Mouse (Mus musculus) forebrain, embryonic 10.5 days (tissue): ENCODE measurements around the gene Gm10972. TPM values are rescaled to one million over a fixed set of nuclear protein-coding genes. Genes with fewer than 3 reads are reported as not detected.
"Not testable (repeated sequence)": the region's sequence is repeated elsewhere in the genome, so short reads cannot be mapped to it uniquely, and the experiment has no call there.

Experiments
- DNase-seq: peaks from one replicate; pipeline ENCODE4 v3.0.0-alpha.2; 2017; ENCODE audit warnings: low spot score; ENCODE audit errors: extremely low spot score
- H3K27ac ChIP-seq: fragments of 300-500 bp; sonication (generic); 2 replicates; pipeline ENCODE4 v1.5.1; 2016; ENCODE audit warnings: mild to moderate bottlenecking
- H3K27me3 ChIP-seq: fragments of 300-500 bp; sonication (generic); 2 replicates; pipeline ENCODE4 v1.6.1; 2016; ENCODE audit warnings: mild to moderate bottlenecking; ENCODE audit not compliant: poor library complexity, severe bottlenecking
- H3K36me3 ChIP-seq: fragments of 300-500 bp; sonication (generic); replicated peaks from 2 replicates; pipeline ENCODE4 v1.6.1; 2016; ENCODE audit warnings: mild to moderate bottlenecking, moderate library complexity
- H3K4me1 ChIP-seq: fragments of 300-500 bp; sonication (generic); 2 replicates; pipeline ENCODE4 v1.6.1; 2016
- H3K4me3 ChIP-seq: fragments of 300-500 bp; sonication (generic); 2 replicates; pipeline ENCODE4 v1.5.1; 2016; ENCODE audit warnings: mild to moderate bottlenecking, moderate library complexity
- H3K9me3 ChIP-seq: fragments of 300-500 bp; sonication (generic); 2 replicates; pipeline ENCODE4 v1.6.1; 2016; ENCODE audit warnings: mild to moderate bottlenecking, moderate library complexity
- WGBS: fragments of 180-500 bp; shearing (Covaris S2); methylation state at CpG from one replicate; pipeline ENCODE4 v1.1.7; 2016; 5-methylcytosine and 5-hydroxymethylcytosine counted together
- polyA plus RNA-seq: library from polyadenylated mRNA; unstranded; fragments of >200 nt; fragmentation: Nextera tagmentation; extraction: Ambion mirVana; gene quantifications from 2 replicates; pipeline ENCODE4 v1.2.1, GENCODE M21; 2016

Gm10972 gene
- polyA plus RNA-seq, 1 experiment from 2014 or later: not detected

DNA sequence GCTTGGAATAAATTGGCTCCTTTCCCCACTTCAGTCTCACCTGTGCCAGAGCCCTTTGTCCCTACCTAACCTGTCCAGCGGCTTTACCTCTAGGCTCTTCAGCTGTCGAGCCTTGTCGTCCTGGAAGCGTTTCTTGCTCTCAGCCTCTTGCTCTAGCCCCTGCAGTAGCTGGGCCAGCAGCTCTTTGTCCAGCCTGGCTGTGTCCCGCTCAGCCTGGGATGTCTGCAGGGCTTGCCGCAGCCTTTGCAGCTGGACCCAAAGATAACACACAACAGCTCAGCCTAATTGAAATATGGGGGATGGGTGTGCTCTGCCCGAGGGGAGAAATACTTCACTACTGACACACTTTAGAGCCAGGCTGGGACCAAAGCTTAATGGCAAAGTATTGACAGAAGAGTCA is 23.0 kb downstream of the Gm10972 start:
- WGBS: 35% methylated on average over 7 of the region's 7 CpGs
- H3K27ac ChIP-seq, DNase-seq, H3K4me3 ChIP-seq, H3K4me1 ChIP-seq, H3K27me3 ChIP-seq, H3K9me3 ChIP-seq, H3K36me3 ChIP-seq: not testable (repeated sequence)

DNA sequence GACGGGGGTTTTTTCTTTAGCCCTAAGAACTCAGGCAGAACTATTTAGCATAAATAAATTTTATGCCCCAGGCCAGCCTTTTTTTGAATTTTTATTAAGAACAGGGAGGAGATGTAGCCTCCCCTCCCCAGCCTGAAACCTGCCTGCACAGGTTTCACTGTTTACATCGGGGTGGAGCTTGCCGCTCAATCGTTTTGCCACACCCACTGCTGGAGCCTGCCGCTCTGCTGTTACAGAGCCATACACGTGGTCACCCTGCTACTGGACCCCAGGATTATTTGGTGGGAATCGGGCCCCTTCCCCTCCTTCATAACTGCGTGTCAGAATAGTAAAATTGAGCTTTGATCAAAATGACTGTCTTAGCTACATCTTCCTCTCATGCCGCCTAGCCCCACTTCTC is 32.2 kb downstream of the Gm10972 start:
- not testable (repeated sequence) for H3K27ac ChIP-seq, H3K27me3 ChIP-seq, DNase-seq, H3K9me3 ChIP-seq, H3K4me1 ChIP-seq, H3K4me3 ChIP-seq, H3K36me3 ChIP-seq
- 88% methylated on average over 9 of the region's 9 CpGs for WGBS

DNA sequence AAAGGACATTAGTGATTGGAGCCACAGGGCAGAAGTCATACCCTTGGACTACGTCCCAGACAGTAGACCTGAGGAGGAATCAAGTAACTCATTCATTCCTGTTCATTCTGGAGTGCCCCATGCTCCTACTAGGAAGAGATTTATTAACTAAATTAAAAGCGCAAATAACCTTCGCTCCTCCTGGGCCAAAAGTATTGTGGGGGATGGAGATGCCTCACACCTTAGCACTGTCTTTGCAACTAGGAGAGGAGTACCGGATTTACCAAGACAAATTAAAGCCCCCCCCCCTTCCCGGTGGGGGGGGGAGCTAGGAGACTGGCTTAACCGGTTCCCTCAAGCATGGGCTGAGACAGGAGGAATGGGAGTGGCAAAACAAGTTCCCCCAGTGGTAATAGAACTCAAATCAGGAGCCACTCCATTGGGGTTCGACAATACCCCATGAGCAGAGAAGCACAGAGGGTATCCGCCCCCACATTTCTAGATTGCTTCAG is 36.5 kb downstream of the Gm10972 start:
- H3K9me3 ChIP-seq: no peaks in the 10 kb centered on the region
- no peak overlapping the region for H3K27ac ChIP-seq
- H3K27me3 ChIP-seq: no peaks in the 10 kb centered on the region; the same call in 1 of the 2 replicates
- DNase-seq: no peak
- WGBS: 77% methylated on average over 8 of the region's 8 CpGs
- peaks cover 5% of the 10 kb centered on the region for H3K4me1 ChIP-seq
- no peaks in the 10 kb centered on the region for H3K36me3 ChIP-seq
- H3K4me3 ChIP-seq: no peak overlapping the region

- H3K27ac ChIP-seq, H3K27me3 ChIP-seq, H3K4me1 ChIP-seq, DNase-seq, H3K36me3 ChIP-seq, H3K4me3 ChIP-seq, H3K9me3 ChIP-seq: not testable (repeated sequence)
- WGBS: 94% methylated on average over 12 of the region's 12 CpGs
These were observed 37.1 kb downstream of the Gm10972 start for GRCm38 (mm10) chr3:94680032-94680431.

- Histone ChIP-seq H3K4me1 (peaks cover 5% of the 10 kb centered on the region), H3K27me3 (no peaks in the 10 kb centered on the region; the same call in 1 of the 2 replicates), H3K36me3 (no peaks in the 10 kb centered on the region), H3K27ac (no peak overlapping the region), H3K9me3 (no peaks in the 10 kb centered on the region), H3K4me3 (no peak overlapping the region)
- no peak for DNase-seq
- 95% methylated on average over 16 of the region's 16 CpGs for WGBS
These were observed 37.9 kb downstream of the Gm10972 start for GRCm38 (mm10) chr3:94680783-94681182.

DNA sequence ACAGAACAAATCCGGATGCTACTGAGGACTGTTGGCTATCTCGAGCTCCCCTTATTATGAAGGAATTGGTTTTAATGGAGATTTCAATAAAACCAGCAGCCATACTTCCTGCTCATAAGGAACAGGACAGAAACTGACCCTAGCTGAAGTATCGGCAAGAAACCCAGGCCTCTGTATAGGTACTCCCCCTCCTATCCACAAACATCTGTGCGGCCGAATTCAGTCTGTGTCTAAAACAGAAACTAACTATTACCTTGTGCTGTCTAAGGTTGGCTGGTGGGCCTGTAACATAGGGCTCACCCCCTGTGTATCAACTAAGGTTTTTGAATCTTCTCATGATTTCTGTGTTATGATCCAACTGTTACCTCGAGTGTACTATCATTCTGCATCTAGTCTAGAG is 40.7 kb downstream of the Gm10972 start:
- no peak overlapping the region for H3K27ac ChIP-seq
- no peak overlapping the region for H3K4me3 ChIP-seq
- H3K27me3 ChIP-seq: no peaks in the 10 kb centered on the region; the same call in 1 of the 2 replicates
- H3K36me3 ChIP-seq: no peaks in the 10 kb centered on the region
- WGBS: 88% methylated on average over 6 of the region's 6 CpGs
- H3K9me3 ChIP-seq: no peaks in the 10 kb centered on the region
- peaks cover 5% of the 10 kb centered on the region for H3K4me1 ChIP-seq
- DNase-seq: no peak

GRCm38 (mm10) chr3:94685989-94686772 is 43.3 kb downstream of the Gm10972 start:
- H3K9me3 ChIP-seq, H3K4me1 ChIP-seq, H3K36me3 ChIP-seq, H3K27me3 ChIP-seq, DNase-seq, H3K4me3 ChIP-seq, H3K27ac ChIP-seq: not testable (repeated sequence)
- WGBS: 89% methylated on average over 8 of the region's 8 CpGs

- DNase-seq, H3K27ac ChIP-seq, H3K4me3 ChIP-seq, H3K4me1 ChIP-seq, H3K9me3 ChIP-seq, H3K27me3 ChIP-seq, H3K36me3 ChIP-seq: not testable (repeated sequence)
- 81% methylated on average over 3 of the region's 3 CpGs for WGBS
These were observed 45.8 kb downstream of the Gm10972 start for GRCm38 (mm10) chr3:94688698-94689097.

GRCm38 (mm10) chr3:94689195-94689594 is 46.3 kb downstream of the Gm10972 start:
- not testable (repeated sequence) for H3K9me3 ChIP-seq, H3K27ac ChIP-seq, H3K27me3 ChIP-seq, H3K4me3 ChIP-seq, H3K36me3 ChIP-seq, H3K4me1 ChIP-seq, DNase-seq
- WGBS: 80% methylated on average over 1 of the region's 1 CpGs

GRCm38 (mm10) chr3:94690162-94690561 is 47.2 kb downstream of the Gm10972 start:
- H3K9me3 ChIP-seq, DNase-seq, H3K36me3 ChIP-seq, H3K27me3 ChIP-seq, H3K4me3 ChIP-seq, H3K27ac ChIP-seq, H3K4me1 ChIP-seq: not testable (repeated sequence)
- WGBS: 67% methylated on average over 6 of the region's 6 CpGs

GRCm38 (mm10) chr3:94690616-94691247 is 47.8 kb downstream of the Gm10972 start:
- H3K27me3 ChIP-seq: no peaks in the 10 kb centered on the region
- no peaks in the 10 kb centered on the region for H3K9me3 ChIP-seq
- H3K36me3 ChIP-seq: no peaks in the 10 kb centered on the region
- peaks cover 10% of the 10 kb centered on the region for H3K4me1 ChIP-seq
- DNase-seq: no peak
- H3K27ac ChIP-seq: no peak overlapping the region
- H3K4me3 ChIP-seq: no peak overlapping the region

DNA sequence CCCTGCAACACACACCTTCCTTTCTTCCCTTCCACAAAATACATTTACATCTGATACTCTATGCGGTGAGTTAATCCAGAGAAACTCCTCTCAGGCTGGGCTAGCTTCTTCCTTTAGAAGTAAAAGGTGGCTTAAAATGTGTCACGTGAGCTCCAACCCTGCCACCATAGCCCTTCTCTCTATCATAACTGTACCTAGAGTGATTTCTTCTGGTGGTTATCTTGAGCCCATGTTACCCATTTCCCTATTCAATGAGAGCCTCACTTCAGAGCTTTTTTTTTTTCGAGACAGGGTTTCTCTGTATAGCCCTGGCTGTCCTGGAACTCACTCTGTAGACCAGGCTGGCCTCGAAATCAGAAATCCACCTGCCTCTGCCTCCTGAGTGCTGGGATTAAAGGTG is 48.8 kb downstream of the Gm10972 start:
- not testable (repeated sequence) for H3K27me3 ChIP-seq, H3K4me1 ChIP-seq, DNase-seq, H3K27ac ChIP-seq, H3K36me3 ChIP-seq, H3K9me3 ChIP-seq, H3K4me3 ChIP-seq
- WGBS: 88% methylated on average over 4 of the region's 4 CpGs
